Mouse (Mus musculus): ENCODE measurements around the gene Spdl1.
"Not testable (repeated sequence)": the region's sequence is repeated elsewhere in the genome, so short reads cannot be mapped to it uniquely, and the experiment has no call there.

Spdl1 gene

GRCm38 (mm10) chr11:34798066-34798465 lies 35.4 kb downstream of the Spdl1 start:
- not testable (repeated sequence) for DNase-seq (ENCODE audit: low spot score in 2 of 2)

- peak; percentile 65 to 73 for DNase-seq (ENCODE audit: low spot score in 2 of 2)
These were observed 37.3 kb downstream of the Spdl1 start for GRCm38 (mm10) chr11:34796097-34796496.

- no peak for DNase-seq (ENCODE audit: low spot score in 2 of 2)
These were observed 41.6 kb downstream of the Spdl1 start for GRCm38 (mm10) chr11:34791872-34792271.

GRCm38 (mm10) chr11:34784864-34785263 lies 48.6 kb downstream of the Spdl1 start:
- no peak for DNase-seq (ENCODE audit: low spot score in 2 of 2)

- DNase-seq (ENCODE audit: low spot score in 2 of 2), result peak; percentile 84 to 86
These were observed 49.8 kb downstream of the Spdl1 start, which contains the start of gene Dock2 for GRCm38 (mm10) chr11:34783587-34784043. Gene Dock2 (minus strand): TSS chr11:34783892.

- peak; percentile 96 to 98 for DNase-seq (ENCODE audit: low spot score in 2 of 2)
These were observed 50.7 kb downstream of the Spdl1 start for GRCm38 (mm10) chr11:34782516-34783430.

- no peak for DNase-seq (ENCODE audit: low spot score in 2 of 2)
These were observed 52.7 kb downstream of the Spdl1 start for GRCm38 (mm10) chr11:34780786-34781185.

- DNase-seq (ENCODE audit: low spot score in 2 of 2), result no peak
These were observed 53.5 kb downstream of the Spdl1 start for GRCm38 (mm10) chr11:34779966-34780365.

- no peak for DNase-seq (ENCODE audit: low spot score in 2 of 2)
These were observed 55.1 kb downstream of the Spdl1 start for GRCm38 (mm10) chr11:34778351-34778750.

- DNase-seq (ENCODE audit: low spot score in 2 of 2), result no peak
These were observed 55.9 kb downstream of the Spdl1 start for GRCm38 (mm10) chr11:34777529-34777928.

- DNase-seq (ENCODE audit: low spot score in 2 of 2), result no peak
These were observed 57.4 kb downstream of the Spdl1 start for GRCm38 (mm10) chr11:34776054-34776453.

GRCm38 (mm10) chr11:34774636-34775035 lies 58.8 kb downstream of the Spdl1 start:
- peak in 1 of 2 experiments; percentile 40 for DNase-seq (ENCODE audit: low spot score in 2 of 2)

GRCm38 (mm10) chr11:34773304-34773895 lies 60.0 kb downstream of the Spdl1 start:
- DNase-seq (ENCODE audit: low spot score in 2 of 2), result peak in 1 of 2 experiments; percentile 38

GRCm38 (mm10) chr11:34771221-34771986 lies 62.0 kb downstream of the Spdl1 start:
- peak; percentile 84 to 87 for DNase-seq (ENCODE audit: low spot score in 2 of 2)

GRCm38 (mm10) chr11:34770666-34771065 lies 62.8 kb downstream of the Spdl1 start:
- DNase-seq (ENCODE audit: low spot score in 2 of 2), result peak; percentile 44 to 59

- no peak for DNase-seq (ENCODE audit: low spot score in 2 of 2)
These were observed 63.5 kb downstream of the Spdl1 start for GRCm38 (mm10) chr11:34769946-34770345.

GRCm38 (mm10) chr11:34769396-34769795 lies 64.0 kb downstream of the Spdl1 start:
- no peak for DNase-seq (ENCODE audit: low spot score in 2 of 2)

GRCm38 (mm10) chr11:34763739-34764361 lies 69.6 kb downstream of the Spdl1 start:
- peak; percentile 36 to 52 for DNase-seq (ENCODE audit: low spot score in 2 of 2)

- no peak for DNase-seq (ENCODE audit: low spot score in 2 of 2)
These were observed 70.8 kb downstream of the Spdl1 start for GRCm38 (mm10) chr11:34762570-34763127.

GRCm38 (mm10) chr11:34762125-34762524 lies 71.3 kb downstream of the Spdl1 start:
- DNase-seq (ENCODE audit: low spot score in 2 of 2), result no peak

- no peak for DNase-seq (ENCODE audit: low spot score in 2 of 2)
These were observed 73.9 kb downstream of the Spdl1 start for GRCm38 (mm10) chr11:34759582-34759981.
